Mouse (Mus musculus) T-helper 17 cell (primary cell): ENCODE measurements around the gene Galns.

ENCODE experiments used
- in situ Hi-C, 2 experiments: fragments of 300-600 bp; cut with MboI, MseI; formaldehyde crosslinking; loops; 1 replicate in 1 of 2; 2 replicates in 1 of 2; pipeline ENCODE4 v1.15.1; 2025; ENCODE audit warnings: high pct_unique_total_duplicates in 2 of 2

Galns gene

DNA sequence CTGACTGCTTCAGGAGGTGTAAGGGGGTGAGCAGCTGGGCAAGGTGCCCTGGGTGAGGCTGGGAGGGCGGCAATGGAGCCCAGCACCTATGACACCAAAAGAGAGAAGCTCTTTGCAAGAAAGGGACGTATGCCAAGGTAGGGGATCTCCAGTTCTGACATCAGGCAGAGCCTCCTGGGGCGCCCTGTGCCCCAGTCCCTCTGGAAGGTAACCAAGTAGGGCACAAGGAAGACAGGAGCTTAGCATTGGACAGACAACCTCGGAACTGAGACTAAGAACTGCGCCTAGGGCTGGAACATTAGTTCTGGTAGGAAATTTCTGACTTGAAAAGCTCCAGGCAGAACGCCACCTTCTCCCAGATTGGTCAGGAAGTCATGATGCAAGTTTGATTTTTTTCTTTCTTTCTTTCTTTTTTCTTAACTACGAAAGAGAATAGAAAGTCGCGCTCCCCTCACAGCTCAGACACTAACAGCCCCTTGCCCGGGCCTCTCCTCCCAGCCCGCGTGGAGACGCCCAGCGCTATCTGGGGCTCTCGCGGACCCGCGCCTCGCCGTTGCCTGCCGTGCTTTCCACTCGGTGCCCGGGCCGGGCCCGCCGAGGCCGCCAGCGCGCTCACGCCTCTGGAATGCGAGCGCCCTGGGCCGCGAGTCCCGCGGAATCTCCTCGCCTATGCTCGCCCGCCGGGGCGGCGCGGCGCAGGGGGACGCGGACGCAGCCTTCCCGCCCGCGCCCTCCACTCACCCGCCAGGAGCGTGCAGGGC lies 60.8 kb downstream of the Galns start:
- in situ Hi-C loops = loop anchor here (10.0 to 25.0 kb wide), 5 partner anchors 963 to 1963 kb away; partner anchors contain the start of genes Fbxo31 (in 1 of the 2), Gins2 (in 1 of the 2) and Map1lc3b (in 1 of the 2)

- in situ Hi-C loops = no loop called here
Observed at GRCm38 (mm10) chr8:122548891-122549439, 62.3 kb downstream of the Galns start.

- in situ Hi-C loops = no loop called here
Observed at GRCm38 (mm10) chr8:122548331-122548730, 62.9 kb downstream of the Galns start.

GRCm38 (mm10) chr8:122547815-122548214 lies 63.4 kb downstream of the Galns start:
- in situ Hi-C loops = no loop called here

DNA sequence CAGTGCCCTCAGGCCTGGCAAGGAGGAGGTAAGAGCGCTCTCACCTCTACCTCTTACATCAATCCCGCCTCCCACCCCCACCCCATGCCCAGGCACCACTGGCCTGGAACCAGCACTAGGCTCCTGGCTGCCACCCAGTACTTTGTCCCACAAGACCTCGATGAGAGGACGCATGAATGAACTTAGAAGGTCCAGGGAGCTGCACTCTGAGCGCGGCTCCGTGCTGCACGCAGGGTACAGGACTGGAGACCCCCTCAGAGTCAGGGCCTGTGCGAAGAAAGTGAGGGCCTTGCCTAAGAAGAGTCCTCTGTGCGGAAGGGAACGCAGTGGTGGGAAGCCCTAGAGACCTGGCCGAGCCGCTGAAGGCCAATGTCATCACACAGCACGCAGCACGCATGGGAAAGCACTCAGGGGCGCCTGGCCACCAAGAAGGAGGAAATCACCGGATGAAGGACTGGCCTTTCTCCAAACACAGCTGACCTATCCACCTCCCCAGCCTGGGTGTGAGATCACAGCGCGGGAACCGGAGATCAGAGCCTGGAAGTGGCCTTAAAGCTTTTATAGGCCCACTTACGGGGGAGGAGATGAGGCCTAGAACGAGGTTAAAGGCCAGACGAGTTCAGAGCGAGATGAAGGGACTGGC lies 64.3 kb downstream of the Galns start:
- in situ Hi-C loops = no loop called here

GRCm38 (mm10) chr8:122546066-122546755 lies 65.1 kb downstream of the Galns start:
- in situ Hi-C loops = no loop called here

DNA sequence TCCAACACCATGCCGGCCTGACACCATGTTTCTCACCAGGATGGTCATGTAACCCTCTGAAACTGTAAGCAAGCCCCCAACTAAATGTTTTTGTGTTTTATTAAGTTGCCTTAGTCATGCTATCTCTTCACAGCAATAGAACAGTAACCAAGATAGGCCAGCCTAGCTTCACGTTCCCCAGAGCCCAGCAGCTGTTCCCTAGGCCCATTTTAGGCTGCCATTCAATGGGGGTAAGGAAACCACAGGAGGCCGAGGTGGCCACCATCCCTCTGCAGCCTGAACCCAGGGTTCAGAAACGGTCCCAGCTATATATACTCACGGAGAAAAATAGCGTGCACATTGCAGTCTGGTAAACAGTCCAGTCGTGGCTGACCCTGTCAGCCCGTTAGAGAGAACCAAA lies 67.1 kb downstream of the Galns start:
- in situ Hi-C loops = no loop called here

DNA sequence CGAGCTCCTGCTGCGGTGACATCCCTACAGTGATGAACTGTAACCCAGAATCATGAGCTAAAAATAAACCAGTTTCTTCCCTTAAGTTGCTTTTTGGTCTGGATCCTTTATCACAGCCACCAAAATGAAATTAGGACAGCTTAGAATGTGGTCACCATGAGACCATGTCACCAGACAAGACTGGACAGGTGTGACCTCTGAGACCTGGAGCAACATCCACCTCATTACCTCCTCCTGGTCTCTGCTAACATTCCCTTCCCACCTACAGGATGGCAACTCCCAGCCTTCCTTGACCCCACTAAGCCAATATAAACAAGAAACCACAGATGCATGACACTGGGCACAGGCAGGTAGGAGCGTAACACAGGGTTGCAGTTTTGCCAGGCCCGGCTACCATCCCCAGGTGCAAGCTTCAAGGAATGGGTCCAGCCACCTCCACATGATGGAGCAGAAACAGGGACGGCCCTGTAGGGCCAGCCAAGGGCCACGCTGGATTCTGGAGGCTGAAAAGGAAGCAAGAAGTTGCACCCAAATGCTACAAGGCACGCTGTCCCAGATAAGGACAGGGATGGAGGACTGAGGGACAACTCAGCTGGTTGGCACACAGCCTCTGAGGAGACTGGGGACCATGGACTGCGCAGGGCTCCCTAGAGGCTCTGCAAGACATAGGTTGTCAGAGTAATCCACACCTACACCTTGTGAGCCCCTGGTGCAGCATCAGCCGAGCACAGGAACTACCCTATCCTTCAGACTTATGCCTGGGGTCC lies 72.8 kb downstream of the Galns start:
- in situ Hi-C loops = no loop called here

- in situ Hi-C loops = no loop called here
Observed at GRCm38 (mm10) chr8:122537812-122538211, 73.5 kb downstream of the Galns start.

GRCm38 (mm10) chr8:122537033-122537432 lies 74.2 kb downstream of the Galns start:
- in situ Hi-C loops = no loop called here

DNA sequence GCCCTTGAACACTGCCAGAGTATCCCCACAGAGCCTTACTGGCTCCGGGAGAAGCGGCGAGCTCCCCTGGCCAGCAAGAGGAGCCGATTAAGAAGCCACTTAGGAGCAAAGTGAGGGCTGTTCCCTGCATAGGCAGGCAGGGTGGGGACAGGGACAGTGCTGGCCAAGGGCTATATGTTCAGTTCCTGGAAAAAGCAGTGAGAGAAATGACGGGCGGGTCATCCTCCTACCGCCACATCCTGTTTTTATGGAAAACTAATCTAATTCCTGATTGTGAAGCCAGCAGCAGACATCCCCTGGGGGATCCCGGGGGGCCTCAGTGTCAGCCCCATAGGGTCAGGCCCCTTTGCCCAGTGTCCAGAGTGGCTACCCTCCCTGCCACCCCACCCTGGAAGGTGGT lies 80.0 kb downstream of the Galns start:
- in situ Hi-C loops = no loop called here

DNA sequence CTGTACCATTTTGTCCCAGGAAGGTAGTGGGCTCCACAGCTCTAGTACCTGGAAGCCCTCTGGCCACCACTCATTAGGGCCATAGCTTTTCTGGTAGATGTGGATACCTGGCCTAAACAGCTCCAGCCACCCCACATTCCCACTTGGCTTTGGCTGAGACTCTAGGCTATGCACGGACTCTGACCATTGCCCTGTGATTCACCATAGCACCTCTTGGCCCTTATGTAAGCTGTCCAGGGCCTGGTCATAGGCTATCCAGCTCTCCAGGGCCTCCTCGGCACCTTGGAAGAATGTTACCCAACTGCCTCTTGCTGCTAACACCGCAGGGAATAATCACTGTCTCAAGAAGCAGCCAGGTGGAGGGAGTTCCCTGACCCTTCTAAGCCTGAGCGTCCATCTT lies 82.1 kb downstream of the Galns start:
- in situ Hi-C loops = loop anchor here in 1 of 2 experiments (10.0 kb wide), 1 partner anchor 286 kb away; no protein-coding TSS in a partner anchor
